Mouse (Mus musculus) midbrain, embryonic 15.5 days (tissue): ENCODE results near the gene Pnmal2. TPM values are rescaled to one million over a fixed set of nuclear protein-coding genes. Genes with fewer than 3 reads are reported as not detected.
"Not testable (repeated sequence)": the region's sequence is repeated elsewhere in the genome, so short reads cannot be mapped to it uniquely, and the experiment has no call there.

ENCODE experiments used
- ATAC-seq: fragments of 200-750 bp; cut with Nextera tagmentation; replicated peaks from 2 replicates; pipeline ENCODE4 v1.8.0; 2017; ENCODE audit warnings: moderate TSS enrichment
- H3K27ac ChIP-seq: fragments of 300-500 bp; sonication (generic); 2 replicates; pipeline ENCODE4 v1.5.1; 2015; ENCODE audit warnings: mild to moderate bottlenecking, inconsistent platforms
- H3K27me3 ChIP-seq: fragments of 300-500 bp; sonication (generic); replicated peaks from 2 replicates; pipeline ENCODE4 v1.6.1; 2015; ENCODE audit warnings: inconsistent platforms
- H3K36me3 ChIP-seq: fragments of 300-500 bp; sonication (generic); replicated peaks from 2 replicates; pipeline ENCODE4 v1.6.1; 2015; ENCODE audit warnings: inconsistent platforms
- H3K4me1 ChIP-seq: fragments of 300-500 bp; sonication (generic); 2 replicates; pipeline ENCODE4 v1.6.1; 2015; ENCODE audit warnings: inconsistent platforms
- H3K4me2 ChIP-seq: fragments of 300-500 bp; sonication (generic); 2 replicates; pipeline ENCODE4 v1.6.1; 2015; ENCODE audit warnings: inconsistent platforms, mild to moderate bottlenecking, moderate library complexity
- H3K4me3 ChIP-seq: fragments of 300-500 bp; sonication (generic); 2 replicates; pipeline ENCODE4 v1.5.1; 2015; ENCODE audit warnings: mild to moderate bottlenecking, inconsistent platforms
- H3K9ac ChIP-seq: fragments of 300-500 bp; sonication (generic); 2 replicates; pipeline ENCODE4 v1.6.1; 2015; ENCODE audit warnings: mild to moderate bottlenecking, inconsistent platforms
- H3K9me3 ChIP-seq: fragments of 300-500 bp; sonication (generic); 2 replicates; pipeline ENCODE4 v1.6.1; 2016; ENCODE audit warnings: inconsistent platforms
- WGBS: fragments of 180-500 bp; shearing (Covaris S2); methylation state at CpG from one replicate; pipeline ENCODE4 v1.1.7; 2015; ENCODE audit warnings: mixed read lengths; 5-methylcytosine and 5-hydroxymethylcytosine counted together
- polyA plus RNA-seq: library from polyadenylated mRNA; unstranded; fragments of >200 nt; fragmentation: Nextera tagmentation; extraction: Ambion mirVana; gene quantifications from 2 replicates; pipeline ENCODE4 v1.2.1, GENCODE M21; 2015

Pnmal2 gene
- polyA plus RNA-seq, 1 experiment from 2014 or later: 205 TPM

GRCm38 (mm10) chr7:16949908-16950841 lies 5.7 kb downstream of the Pnmal2 start:
- Histone ChIP-seq H3K4me1 (peaks cover 61% of the 10 kb centered on the region), H3K4me2 (peak overlapping the region; percentile 86), H3K36me3 (no peaks in the 10 kb centered on the region), H3K9ac (peak overlapping the region; percentile 28), H3K27ac (peak overlapping the region; percentile 80), H3K27me3 (no peaks in the 10 kb centered on the region), H3K9me3 (no peaks in the 10 kb centered on the region), H3K4me3 (peak overlapping the region; percentile 61)
- ATAC-seq: peak; percentile 60
- WGBS: 10% methylated on average over 29 of the region's 29 CpGs

DNA sequence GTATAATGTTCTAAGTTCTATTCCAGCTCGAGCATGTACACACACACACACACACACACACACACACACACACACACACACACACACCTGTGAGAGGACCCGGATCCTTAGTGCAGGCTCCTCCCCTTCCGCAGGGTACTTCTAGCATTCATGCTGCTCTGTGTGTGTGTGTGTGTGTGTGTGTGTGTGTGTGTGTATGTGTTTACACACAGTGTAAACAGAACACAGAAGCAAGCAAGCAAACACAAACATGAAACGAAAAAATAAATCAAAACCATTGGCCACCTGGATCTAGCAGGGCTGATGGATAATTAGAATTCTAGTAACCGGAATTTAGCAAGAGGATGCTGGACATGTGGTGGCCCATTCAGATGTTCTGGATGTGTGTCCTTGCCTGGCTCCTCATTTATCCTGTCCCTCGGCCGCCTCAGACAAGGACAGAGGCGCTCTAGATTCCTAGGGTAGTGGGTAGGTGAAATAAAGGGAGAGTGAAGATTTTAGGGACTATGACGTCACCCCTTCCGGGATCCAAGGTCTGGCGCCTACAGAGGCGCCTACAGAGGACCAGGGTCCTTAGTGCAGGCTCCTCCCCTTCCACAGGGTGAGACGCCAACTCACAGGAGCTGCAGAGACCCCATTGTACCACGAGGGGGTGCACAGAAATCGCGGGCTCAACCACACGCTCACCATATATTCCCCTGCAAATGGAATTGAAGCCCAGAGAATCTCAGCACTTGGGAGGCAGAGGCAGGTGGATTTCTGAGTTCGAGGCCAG lies 6.6 kb downstream of the Pnmal2 start:
- Histone ChIP-seq H3K27me3 (no peaks in the 10 kb centered on the region), H3K4me2 (peak overlapping the region; percentile 86; the same call in 1 of the 2 replicates), H3K4me3 (no peak overlapping the region), H3K9me3 (no peaks in the 10 kb centered on the region), H3K9ac (no peak overlapping the region), H3K27ac (peak overlapping the region; percentile 80), H3K4me1 (peaks cover 64% of the 10 kb centered on the region), H3K36me3 (no peaks in the 10 kb centered on the region)
- 27% methylated on average over 18 of the region's 18 CpGs for WGBS
- peak; percentile 41 for ATAC-seq

DNA sequence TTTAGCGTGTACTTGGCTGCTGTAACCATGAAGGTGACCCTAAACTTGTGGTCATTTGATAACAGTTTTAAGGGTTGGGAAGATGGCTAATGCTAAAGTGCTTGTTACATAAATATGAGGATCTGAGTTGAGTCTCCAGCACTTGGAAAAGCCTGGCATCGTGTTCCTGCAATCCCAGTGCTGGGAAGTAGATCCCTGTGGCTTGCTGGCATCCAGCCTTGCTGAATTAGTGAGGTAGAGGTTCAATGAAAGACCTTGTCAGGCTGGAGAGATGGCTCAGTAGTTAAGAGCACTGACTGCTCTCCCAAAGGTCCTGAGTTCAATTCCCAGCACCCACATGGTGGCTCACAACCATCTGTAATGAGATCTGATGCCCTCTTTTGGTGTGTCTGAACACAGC lies 9.3 kb downstream of the Pnmal2 start:
- not testable (repeated sequence) for H3K36me3 ChIP-seq, ATAC-seq, H3K4me2 ChIP-seq, H3K4me3 ChIP-seq, H3K9me3 ChIP-seq, H3K27me3 ChIP-seq, H3K9ac ChIP-seq, H3K27ac ChIP-seq
- 77% methylated on average over 2 of the region's 2 CpGs for WGBS
- peaks cover 66% of the 10 kb centered on the region for H3K4me1 ChIP-seq

DNA sequence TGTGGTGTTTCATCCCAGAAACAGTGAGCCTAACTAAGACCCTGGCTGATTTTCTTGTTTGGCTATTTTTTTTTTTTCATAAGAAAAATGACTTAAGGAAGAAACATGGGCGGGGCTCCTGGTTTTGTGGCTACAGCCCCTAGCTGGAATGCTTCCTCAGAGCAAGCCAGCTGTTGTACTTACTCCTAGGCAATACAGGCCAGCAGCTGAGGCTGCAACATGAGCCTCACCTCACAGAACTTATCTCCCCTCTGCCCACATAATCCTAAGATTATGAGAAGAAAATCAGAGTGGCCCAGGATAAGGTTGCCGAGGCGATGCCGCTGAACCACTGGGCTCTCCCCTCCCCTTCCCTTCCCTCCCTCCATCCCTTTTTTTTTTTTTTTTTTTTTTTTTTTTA lies 11.2 kb downstream of the Pnmal2 start:
- H3K9ac ChIP-seq: no peak overlapping the region
- no peak for ATAC-seq
- no peaks in the 10 kb centered on the region for H3K9me3 ChIP-seq
- H3K4me3 ChIP-seq: no peak overlapping the region
- no peak overlapping the region for H3K4me2 ChIP-seq
- peaks cover 62% of the 10 kb centered on the region for H3K4me1 ChIP-seq
- no peaks in the 10 kb centered on the region for H3K27me3 ChIP-seq
- WGBS: 68% methylated on average over 4 of the region's 4 CpGs
- H3K27ac ChIP-seq: peak overlapping the region; percentile 96
- H3K36me3 ChIP-seq: no peaks in the 10 kb centered on the region

DNA sequence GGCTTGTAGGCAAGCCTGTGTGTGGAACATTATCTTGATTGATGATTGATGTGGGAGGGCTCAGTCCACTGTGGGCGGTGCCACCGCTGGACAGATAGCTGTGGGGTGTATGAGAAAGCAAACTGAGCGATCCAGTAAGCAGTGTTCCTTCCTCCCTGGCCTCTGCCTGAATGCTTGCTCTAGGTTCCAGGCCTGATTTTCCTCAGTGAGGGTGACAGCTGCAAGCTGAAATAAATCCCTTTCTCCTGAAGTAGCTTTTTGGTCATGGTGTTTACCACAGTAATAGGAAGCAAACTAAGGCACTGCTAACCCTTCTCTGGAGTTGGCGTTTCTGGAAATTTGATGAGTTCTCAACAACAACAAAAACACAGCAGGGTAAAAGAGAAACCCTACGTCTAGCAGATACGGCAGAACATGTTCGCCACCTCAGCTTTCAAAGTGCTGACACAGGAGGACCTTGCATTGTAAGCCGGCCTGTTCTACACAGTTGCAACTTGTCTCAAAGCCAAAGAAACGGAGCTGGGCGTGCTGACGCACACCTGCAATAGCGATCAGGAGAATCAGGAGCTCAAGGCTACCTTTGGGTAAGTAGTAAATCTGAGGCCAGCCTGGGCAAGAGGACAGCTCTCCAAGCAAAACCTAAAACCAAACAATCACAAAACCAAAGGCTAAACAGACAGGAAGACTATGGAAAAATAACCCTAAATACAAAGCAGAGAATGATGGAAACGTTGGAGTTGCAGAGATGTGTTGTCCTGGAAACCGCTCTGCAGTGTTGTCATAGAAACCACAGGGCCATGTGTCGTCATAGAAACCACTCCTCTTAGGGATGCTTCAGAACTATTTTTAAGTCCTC lies 12.2 kb downstream of the Pnmal2 start:
- WGBS: 21% methylated on average over 15 of the region's 15 CpGs
- no peak overlapping the region for H3K9ac ChIP-seq
- peak overlapping the region; percentile 39 for H3K4me2 ChIP-seq
- peak overlapping the region; percentile 96 for H3K27ac ChIP-seq
- ATAC-seq: peak; percentile 71
- peaks cover 67% of the 10 kb centered on the region for H3K4me1 ChIP-seq
- no peaks in the 10 kb centered on the region for H3K9me3 ChIP-seq
- no peaks in the 10 kb centered on the region for H3K27me3 ChIP-seq
- no peaks in the 10 kb centered on the region for H3K36me3 ChIP-seq
- H3K4me3 ChIP-seq: no peak overlapping the region

GRCm38 (mm10) chr7:16959539-16960187 lies 15.2 kb downstream of the Pnmal2 start, which contains the start of gene Pnmal1:
Gene Pnmal1 (plus strand): TSS chr7:16959679.
- no peaks in the 10 kb centered on the region; the same call in 1 of the 2 replicates for H3K36me3 ChIP-seq
- H3K4me2 ChIP-seq: peak within 1 kb of the TSS; percentile 69
- H3K27me3 ChIP-seq: no peaks in the 10 kb centered on the region
- peaks cover 63% of the 10 kb centered on the region for H3K4me1 ChIP-seq
- H3K9me3 ChIP-seq: 0 out of 2 replicates have a peak, but pooled peaks cover 2% of the 10 kb centered on the region
- peak; percentile 93 for ATAC-seq
- WGBS: 3% methylated on average over 17 of the region's 17 CpGs
- H3K27ac ChIP-seq: peak within 1 kb of the TSS; percentile 96
- peak within 1 kb of the TSS; percentile 46 for H3K4me3 ChIP-seq
- peak within 1 kb of the TSS; percentile 43 for H3K9ac ChIP-seq

DNA sequence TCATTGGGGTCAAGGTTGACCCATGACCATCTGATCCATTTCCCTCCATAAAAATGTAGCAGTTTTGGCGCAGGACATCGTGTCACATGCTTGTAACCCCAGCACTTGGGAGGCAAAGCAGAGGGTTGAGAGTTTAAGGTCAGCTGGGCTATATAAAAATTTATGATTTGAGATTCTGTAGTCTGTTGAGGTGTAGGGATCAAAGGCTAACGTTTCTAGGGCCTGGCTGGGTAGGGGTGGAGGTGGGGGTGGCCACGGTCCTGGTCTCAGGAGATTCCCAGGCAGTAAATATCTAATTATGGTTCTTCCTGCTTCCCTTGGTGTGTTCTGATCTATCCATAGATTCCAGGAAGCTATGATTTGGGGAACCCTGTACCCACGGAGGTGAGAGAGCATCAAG lies 17.2 kb downstream of the Pnmal2 start:
- no peak for ATAC-seq
- no peak overlapping the region; the same call in 1 of the 2 replicates for H3K27ac ChIP-seq
- H3K4me1 ChIP-seq: peaks cover 53% of the 10 kb centered on the region
- no peaks in the 10 kb centered on the region for H3K27me3 ChIP-seq
- 88% methylated on average over 5 of the region's 5 CpGs for WGBS
- H3K4me2 ChIP-seq: peak overlapping the region; percentile 69
- H3K4me3 ChIP-seq: no peak overlapping the region
- H3K9me3 ChIP-seq: 0 out of 2 replicates have a peak, but pooled peaks cover 4% of the 10 kb centered on the region
- no peak overlapping the region for H3K9ac ChIP-seq
- H3K36me3 ChIP-seq: no peaks in the 10 kb centered on the region; the same call in 1 of the 2 replicates

DNA sequence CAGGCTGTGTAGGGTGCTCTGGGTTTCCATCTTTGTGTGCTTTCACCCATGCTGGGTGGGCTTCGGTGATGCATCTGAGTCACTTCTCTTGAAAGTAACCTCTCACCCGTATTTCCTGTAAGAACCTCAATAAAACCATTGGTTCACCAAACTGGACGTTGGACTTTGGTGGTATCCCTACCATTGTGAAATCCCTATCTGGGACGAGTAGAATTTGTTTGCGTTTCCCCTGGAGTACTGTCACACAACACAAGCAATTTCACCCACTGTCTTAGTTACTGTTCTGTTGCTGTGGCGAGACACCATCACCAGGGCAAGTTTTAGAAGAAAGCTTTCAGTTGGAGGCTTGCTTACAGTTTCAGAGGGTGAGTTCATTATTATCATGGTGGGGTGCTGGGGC lies 23.9 kb downstream of the Pnmal2 start:
- Histone ChIP-seq H3K9me3 (0 out of 2 replicates have a peak, but pooled peaks cover 4% of the 10 kb centered on the region), H3K4me3 (no peak overlapping the region), H3K4me2 (no peak overlapping the region), H3K27ac (no peak overlapping the region), H3K27me3 (no peaks in the 10 kb centered on the region), H3K9ac (no peak overlapping the region), H3K4me1 (no peaks in the 10 kb centered on the region), H3K36me3 (no peaks in the 10 kb centered on the region)
- no peak for ATAC-seq
- WGBS: 90% methylated on average over 6 of the region's 6 CpGs

DNA sequence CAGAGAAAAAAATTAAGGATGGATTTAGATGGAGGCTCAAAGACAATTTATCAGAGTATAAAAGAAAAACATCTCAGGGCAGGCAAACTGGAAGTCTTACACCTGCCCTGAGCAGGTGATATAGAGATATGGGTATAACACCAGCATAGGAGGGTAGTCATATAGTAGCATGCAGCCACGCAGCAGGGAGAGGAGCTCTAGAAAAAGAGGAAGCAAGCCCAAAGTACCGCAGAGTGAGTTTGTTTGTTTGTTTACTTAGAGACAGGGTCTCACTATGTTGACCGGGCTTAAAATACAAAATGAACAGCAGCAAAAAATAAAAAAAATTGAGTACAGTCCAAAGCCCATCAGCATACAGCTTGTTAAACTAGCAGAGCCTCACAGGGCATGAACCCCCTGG lies 26.7 kb downstream of the Pnmal2 start:
- H3K36me3 ChIP-seq: no peaks in the 10 kb centered on the region
- no peak for ATAC-seq

DNA sequence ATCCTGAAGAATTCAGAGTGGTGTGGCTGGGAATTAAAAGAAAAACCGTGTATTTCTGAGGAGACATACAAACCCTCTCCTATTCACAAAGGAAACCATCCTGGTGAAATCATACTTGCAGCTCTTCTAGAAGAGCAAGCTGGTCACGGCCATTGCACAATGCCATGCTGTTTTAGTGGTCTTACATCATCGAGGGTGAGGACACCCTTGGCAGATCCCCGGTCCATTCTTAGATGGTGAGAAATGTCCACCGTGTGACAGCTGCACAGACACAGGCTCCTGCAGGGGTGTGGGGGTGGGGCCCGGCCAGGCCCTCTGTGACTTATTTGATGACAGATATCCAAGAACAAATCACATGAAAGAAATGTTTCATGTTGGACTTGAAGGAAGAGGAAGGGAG lies 29.5 kb downstream of the Pnmal2 start:
- no peaks in the 10 kb centered on the region for H3K27me3 ChIP-seq
- 67% methylated on average over 6 of the region's 6 CpGs for WGBS
- H3K9ac ChIP-seq: no peak overlapping the region
- H3K4me3 ChIP-seq: no peak overlapping the region
- H3K36me3 ChIP-seq: no peaks in the 10 kb centered on the region
- ATAC-seq: no peak
- no peaks in the 10 kb centered on the region for H3K4me1 ChIP-seq
- H3K27ac ChIP-seq: no peak overlapping the region
- H3K4me2 ChIP-seq: no peak overlapping the region
- no peaks in the 10 kb centered on the region for H3K9me3 ChIP-seq

More for the DNA sequence above, 26.7 kb downstream of the Pnmal2 start:
- Histone ChIP-seq H3K27me3 (no peaks in the 10 kb centered on the region), H3K4me3 (no peak overlapping the region), H3K27ac (no peak overlapping the region), H3K9me3 (no peaks in the 10 kb centered on the region), H3K4me1 (no peaks in the 10 kb centered on the region), H3K4me2 (no peak overlapping the region), H3K9ac (no peak overlapping the region)
- WGBS: 84% methylated on average over 3 of the region's 3 CpGs

- no peak for ATAC-seq
- peaks cover 4% of the 10 kb centered on the region; the same call in 1 of the 2 replicates for H3K4me1 ChIP-seq
- no peak overlapping the region for H3K4me3 ChIP-seq
- no peaks in the 10 kb centered on the region for H3K36me3 ChIP-seq
- no peak overlapping the region for H3K9ac ChIP-seq
- no peak overlapping the region for H3K4me2 ChIP-seq
- 61% methylated on average over 8 of the region's 8 CpGs for WGBS
- H3K27me3 ChIP-seq: no peaks in the 10 kb centered on the region
- H3K27ac ChIP-seq: no peak overlapping the region
- no peaks in the 10 kb centered on the region for H3K9me3 ChIP-seq
Measured at GRCm38 (mm10) chr7:16976298-16976697, 31.8 kb downstream of the Pnmal2 start.
